Mouse (Mus musculus) ES-CJ7 (cell line): ENCODE results near the gene P3h2.

ENCODE experiments used
- DNase-seq: peaks from one replicate; pipeline ENCODE4 v3.0.0; 2011; ENCODE audit warnings: low read depth, low spot score

The P3h2 gene

DNA sequence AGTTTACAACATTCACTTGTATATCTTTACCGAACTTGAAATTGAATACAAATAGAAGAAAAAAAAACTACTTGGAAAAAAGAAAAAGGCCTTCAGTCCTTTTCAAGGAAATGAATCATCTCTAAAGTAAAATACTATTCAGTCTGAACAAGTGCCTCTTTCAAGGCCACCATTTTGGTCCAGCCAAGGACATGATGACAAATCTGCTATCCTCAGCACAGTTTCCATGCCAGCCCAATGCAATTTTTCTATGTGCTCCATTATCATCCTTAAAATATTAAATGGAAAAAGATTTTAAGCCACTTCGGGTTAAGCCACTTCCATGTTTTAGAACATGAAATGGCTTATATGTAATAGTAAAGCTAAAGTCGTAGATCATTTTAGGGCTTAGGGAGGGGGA is 35.2 kb downstream of the P3h2 start:
- DNase-seq, result no peak

DNA sequence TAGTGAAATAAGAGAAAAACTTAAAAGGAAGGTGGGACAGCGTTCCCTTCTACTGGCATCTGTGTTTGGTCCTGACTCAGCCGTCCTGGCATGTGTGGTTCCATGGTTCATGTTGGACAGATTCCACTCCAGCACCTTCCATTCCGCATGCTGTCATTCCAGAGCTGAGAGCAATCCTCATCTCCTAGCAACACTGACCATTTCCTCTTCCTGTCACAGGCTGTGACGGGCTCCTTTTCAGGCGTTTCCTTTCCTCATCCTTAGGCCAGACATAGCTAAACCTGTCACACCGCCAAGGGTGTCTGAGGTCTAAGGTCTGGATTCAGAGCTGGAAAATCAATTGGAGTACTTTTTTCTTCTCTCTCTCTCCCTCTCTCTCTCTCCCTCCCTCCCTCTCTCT is 40.5 kb downstream of the P3h2 start:
- DNase-seq, result peak; percentile 17

DNA sequence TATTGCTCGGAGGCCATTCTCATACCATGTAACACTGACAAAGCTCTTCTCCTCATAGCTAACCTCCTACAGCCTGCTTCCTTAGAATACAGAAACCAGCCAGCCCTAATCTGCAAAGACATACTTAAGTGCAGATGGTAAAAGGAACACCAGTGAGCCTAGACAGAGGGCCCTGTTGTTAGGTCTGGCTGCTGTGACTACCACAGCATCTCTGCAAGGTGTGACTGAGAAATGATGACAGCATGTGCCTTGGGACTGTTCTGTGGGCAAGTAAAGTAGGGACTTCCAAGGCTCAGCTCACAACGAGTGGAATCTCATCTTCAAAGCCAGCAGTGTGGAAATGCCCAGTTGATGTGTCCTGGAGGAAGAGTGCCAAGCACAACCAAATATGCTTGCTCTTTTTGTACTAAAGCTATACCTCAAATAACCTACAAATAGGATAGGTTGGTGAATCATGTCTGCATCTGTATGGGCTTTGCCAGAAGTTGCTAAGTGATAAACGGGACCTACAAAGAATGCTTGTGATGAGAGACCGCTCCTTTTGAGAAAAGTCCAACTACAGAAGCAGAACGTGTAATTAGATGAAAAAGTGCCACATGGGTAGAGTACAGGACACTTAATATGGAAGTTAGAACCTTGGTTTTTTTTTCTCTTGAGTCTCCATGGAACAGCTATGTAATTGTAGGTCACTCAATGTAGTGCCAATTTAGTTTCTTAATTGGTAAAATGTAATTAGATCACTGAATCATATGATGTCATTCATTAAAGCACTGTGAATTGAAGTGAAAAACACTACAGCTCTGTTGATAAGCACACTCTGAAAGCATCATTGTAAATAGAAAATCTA is 45.1 kb downstream of the P3h2 start:
- DNase-seq, result no peak

GRCm38 (mm10) chr16:26053631-26054030 is 52.0 kb downstream of the P3h2 start:
- no peak for DNase-seq

GRCm38 (mm10) chr16:26049393-26050087 is 56.0 kb downstream of the P3h2 start:
- no peak for DNase-seq

DNA sequence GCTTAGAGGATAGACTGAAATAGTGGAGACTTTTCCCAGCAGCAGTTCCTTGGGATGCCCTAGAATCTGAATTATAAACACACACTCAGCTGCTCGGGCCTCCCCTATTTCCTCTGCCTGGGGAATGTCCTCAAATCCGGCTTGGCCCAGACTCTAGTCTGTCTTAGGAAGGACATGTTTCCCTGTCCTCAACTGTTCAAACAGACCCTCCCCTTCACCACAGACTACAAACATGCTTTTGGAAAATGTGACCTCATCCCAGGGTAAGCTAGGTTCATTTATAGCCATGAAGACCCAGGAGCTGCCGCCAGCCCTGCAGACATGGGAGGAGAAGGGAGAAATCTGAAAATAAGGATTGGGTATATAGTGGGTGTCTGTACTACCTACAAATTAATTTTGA is 57.7 kb downstream of the P3h2 start:
- no peak for DNase-seq

- no peak for DNase-seq
These were observed 58.2 kb downstream of the P3h2 start for GRCm38 (mm10) chr16:26047396-26047795.

GRCm38 (mm10) chr16:26041929-26042303 is 63.7 kb downstream of the P3h2 start:
- DNase-seq, result no peak

DNA sequence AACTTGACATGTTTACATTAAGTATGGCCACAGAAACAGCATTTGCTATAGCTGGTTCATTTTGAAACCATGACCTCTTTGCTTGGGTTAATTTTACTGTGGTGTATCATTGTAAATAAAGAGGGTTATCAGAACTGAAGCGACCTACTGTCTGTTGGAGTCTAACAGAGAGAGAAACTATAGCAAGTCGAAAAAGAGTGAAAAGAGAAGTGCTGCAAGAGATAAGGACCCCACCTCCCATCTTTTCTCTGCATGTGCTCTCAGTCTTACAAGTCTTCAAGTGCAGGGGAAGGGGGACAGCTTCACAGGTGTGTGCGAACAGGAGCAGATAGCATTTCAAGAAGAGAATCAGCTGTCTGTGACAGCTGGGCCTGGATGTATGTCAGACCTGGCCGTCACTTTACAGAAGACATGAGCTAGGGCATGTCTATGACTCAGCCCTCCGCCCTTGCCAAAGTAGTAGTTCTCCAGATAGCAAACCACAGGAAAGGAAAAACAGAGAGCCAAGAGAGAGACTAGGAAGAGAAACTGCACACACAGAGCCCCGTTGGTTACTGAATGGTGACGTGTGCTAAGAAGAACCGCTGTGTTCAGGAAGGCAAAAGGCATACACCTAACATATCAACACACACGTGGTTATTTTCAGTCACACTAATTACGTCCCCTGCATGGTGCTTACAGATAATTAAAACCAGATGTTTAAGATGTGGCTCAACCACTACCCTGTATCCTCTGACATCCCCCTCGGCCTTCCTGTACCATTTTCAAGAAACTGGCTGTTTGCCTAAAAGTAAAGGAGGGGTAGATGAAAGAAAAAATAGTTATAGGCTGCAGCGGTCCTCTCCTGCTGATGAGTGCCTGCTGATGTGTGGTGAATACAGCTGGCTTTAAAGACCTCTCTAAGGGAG is 64.3 kb downstream of the P3h2 start:
- DNase-seq, result no peak

- no peak for DNase-seq
These were observed 66.3 kb downstream of the P3h2 start for GRCm38 (mm10) chr16:26039320-26039719.

GRCm38 (mm10) chr16:26035525-26035924 is 70.1 kb downstream of the P3h2 start:
- no peak for DNase-seq

GRCm38 (mm10) chr16:26035079-26035478 is 70.5 kb downstream of the P3h2 start:
- no peak for DNase-seq

- DNase-seq, result no peak
These were observed 76.1 kb downstream of the P3h2 start for GRCm38 (mm10) chr16:26029424-26030012.

- no peak for DNase-seq
These were observed 79.2 kb downstream of the P3h2 start for GRCm38 (mm10) chr16:26026416-26026815.

DNA sequence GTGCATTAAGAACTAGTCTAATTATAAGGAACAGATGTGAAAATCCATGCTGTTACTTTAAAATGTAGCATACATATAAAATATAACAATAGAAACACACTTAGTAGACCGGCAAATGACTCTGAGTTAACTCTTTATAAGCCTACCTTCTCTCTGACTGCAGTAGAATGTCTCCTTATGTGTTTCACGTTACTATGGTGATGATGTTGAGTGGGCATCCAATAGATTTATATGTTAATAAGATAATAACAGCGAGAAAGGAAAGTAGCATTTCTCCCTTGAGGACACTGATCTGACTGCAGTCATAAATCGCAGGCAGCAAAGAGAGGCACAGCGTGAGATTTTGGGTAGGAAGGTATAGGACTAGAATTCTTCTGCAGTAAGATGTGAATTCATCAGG is 81.0 kb downstream of the P3h2 start:
- DNase-seq, result no peak

- DNase-seq, result no peak
These were observed 82.2 kb downstream of the P3h2 start for GRCm38 (mm10) chr16:26023352-26023751.

DNA sequence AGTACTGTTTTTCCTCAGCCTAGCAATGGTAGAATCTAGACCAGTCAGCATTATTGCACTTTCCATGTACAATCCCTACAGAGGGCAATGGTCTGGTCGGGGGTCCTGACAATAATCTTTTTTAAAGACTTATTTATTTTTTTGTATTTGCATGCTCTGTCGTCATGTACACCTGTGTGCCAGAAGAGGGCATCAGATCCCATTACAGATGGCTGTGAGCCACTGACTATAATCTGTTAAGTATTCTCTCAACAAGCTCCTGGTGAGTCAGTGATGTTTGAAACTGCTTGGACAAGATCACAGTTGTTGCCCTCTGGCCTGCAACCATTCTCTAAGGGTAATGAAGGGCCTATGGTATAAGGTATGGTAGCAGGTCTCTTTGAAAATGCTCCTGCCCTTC is 83.8 kb downstream of the P3h2 start:
- DNase-seq, result no peak

- no peak for DNase-seq
These were observed 99.8 kb downstream of the P3h2 start for GRCm38 (mm10) chr16:26005811-26006210.

GRCm38 (mm10) chr16:26003261-26003660 is 102.3 kb downstream of the P3h2 start:
- DNase-seq, result no peak

GRCm38 (mm10) chr16:26002848-26003247 is 102.7 kb downstream of the P3h2 start:
- no peak for DNase-seq

- DNase-seq, result no peak
These were observed 111.0 kb downstream of the P3h2 start for GRCm38 (mm10) chr16:25994605-25995004.

DNA sequence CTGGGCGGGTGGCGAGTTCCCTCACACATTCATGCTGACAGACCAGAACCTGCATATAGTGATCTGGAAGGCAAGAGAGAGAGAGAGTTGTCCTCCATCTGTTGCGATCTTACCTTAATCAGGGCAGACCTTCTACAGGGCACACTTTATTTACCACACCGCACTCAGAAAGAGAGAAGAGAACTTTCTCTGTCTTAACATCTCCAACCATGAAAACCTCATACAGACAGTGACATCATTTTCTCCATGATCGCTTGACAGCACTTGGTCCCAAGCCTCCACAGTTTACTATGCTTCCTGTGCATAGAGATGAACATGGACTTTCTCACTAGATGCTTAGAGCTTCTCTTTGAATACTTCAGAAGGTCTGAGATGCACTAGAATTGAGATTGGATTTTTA is 118.4 kb downstream of the P3h2 start:
- DNase-seq, result no peak
